Mouse (Mus musculus): ENCODE measurements around the gene Thap3.

Thap3 gene

DNA sequence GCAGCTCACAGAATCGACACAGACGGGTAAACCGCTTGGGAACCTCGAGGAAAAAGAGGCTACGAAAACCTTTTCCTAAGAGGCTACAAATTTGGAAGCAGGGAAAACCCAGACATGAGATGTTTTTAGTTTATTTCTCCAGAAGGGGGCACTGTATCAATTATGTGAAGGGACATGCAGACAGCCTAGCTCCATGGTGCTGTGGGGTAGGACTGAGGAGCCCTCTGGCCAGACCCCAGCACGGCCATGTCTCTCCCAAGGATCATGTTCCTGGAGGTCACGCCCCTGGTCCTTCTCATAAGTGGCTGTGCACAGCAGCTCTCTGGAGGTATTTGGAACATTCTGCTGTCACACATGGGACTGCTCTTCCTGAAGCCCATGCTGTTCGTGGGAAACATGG is 8.1 kb downstream of the Thap3 start:
- no peak for DNase-seq

DNA sequence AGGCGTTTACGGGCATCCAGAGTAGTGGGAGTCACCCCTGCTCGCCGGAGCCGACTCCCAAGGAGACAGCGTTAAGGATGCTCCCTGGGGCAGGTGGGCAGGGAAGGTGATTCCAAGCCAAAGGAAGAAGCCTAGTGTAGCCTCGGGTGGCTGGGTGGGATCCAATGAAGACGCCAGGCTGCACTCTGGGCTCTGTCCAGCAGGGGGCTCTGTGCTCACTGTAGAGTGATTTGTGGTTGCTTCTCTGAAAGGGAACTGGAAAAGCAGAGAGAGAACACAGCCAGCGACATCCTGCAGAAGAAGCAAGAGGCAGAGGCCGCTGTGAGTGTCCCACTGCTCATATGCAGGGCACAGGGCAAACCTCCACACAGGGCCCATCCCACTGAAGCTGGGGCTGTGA is 11.0 kb downstream of the Thap3 start:
- peak; percentile 79 to 86 for DNase-seq

DNA sequence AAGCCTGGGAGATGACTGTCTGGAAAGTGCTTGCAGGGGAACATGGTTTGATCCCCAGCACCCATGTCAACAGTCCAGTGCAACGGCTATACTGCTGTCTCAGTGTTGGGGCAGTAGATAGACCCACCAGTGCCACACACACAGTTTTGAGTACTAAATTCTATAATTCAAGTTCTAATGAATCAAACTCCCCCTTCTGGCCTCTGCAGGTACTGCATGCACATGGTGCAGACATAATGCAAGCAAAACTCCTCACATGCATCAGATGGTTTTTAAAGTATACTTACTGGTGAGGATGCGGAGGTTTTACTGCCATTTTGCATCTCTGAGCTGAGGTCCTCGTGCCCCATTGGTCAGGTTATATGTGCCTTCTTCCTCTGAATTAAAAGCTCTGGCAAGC is 13.4 kb downstream of the Thap3 start:
- DNase-seq: peak in 1 of 2 experiments; percentile 40

DNA sequence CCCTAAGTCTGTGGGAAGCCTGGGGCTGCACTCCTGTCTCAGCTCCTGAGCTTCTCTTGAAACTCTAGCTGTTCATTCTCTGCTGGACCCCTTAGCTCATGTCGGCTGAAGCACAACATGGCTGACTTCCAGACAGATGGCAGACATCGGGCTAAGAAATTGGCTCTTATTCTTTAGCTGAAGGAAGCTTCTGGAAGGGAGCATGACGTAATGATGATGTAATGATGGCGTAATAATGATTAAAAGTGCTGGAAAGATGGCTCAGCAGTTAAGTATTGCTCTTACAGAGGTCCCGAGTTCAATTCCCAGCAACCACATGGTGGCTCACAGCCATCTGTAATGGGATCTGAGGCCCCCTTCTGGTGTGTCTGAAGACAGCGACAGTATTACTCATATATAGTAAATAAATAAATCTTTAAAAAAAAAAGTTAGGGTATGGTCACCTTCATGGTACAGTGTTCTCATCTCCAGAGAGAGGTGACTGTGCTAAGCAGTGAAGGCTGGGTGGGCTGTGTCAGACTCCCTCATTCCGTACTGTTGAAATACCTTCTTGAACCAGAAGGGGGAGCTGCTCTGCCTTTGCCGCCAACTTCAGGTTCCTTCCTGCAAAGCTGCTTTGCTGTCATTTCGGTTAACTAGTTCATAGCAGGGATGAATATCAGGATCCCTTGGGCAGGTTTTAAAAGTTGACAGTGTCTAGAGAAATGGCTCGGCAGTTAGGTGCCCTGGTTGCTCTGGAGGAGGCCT is 16.4 kb downstream of the Thap3 start:
- no peak for DNase-seq

DNA sequence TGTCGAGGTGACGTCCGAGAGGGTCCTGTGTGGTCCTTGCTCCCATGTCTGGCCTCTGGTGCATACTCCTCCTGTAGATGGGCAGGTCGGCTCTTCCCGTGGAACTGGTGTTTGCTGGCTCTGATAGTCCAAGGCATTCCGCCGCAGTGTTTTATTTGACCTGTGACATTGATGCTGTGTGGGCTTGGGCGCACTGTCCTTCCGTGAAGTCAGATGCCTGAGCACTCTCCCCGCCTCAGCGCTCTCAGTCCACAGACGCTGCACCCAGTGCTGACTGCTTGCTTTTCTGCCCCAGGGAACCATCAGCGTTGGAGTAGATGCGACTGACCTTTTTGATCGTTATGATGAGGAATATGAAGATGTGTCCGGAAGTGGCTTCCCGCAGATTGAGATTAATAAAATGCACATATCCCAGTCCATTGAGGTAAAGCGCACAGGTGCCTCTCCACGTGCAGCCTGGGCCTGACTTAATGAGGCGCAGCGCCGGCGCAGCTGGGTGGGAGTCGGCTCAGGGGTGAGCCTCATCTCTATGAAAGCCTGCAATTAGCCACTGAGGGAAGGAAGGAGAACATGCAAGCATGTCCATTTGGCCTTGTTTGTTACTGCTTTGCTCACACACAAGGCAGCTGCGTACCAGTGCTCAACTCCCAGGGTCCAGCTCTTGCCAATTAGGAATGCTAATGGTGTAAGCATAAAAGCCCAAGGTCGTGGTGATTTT is 20.4 kb downstream of the Thap3 start:
- no peak for DNase-seq

DNA sequence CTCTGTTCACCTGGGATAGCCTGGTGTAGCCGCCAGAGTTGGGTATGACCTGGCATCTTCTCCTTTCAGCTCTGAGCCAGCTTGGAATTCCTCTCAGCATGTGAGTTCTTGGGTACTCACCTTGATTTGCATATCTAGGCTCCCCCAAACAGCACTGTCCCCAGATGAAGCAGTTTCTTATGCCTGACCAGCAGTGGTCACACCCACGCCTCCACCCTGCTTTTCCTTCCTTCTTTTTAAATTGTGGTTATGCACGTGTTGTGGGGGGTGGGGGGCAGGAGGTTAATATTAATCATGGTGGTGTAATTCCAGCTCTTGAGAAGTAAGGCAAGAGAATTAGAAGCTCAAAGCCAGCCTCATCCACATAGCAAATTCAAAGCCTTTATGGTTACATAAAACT is 26.0 kb downstream of the Thap3 start:
- DNase-seq: no peak

DNA sequence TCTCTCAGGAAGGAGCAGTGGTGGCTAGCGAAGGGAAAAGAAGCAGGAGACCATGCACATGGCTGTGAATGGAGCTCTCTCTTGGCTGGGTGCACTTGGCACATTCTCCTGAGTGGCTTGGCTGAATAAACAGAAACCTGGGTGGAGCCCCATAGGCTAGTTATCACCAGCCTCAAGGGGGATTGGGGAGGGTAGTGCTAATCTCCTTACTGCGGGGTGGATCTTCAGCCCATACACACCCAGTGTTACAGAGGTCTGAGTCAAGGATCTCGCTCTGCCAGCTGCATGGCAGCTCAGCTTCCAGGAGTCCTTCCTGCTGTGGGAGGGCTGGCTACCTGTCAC is 28.3 kb downstream of the Thap3 start:
- DNase-seq: no peak

DNA sequence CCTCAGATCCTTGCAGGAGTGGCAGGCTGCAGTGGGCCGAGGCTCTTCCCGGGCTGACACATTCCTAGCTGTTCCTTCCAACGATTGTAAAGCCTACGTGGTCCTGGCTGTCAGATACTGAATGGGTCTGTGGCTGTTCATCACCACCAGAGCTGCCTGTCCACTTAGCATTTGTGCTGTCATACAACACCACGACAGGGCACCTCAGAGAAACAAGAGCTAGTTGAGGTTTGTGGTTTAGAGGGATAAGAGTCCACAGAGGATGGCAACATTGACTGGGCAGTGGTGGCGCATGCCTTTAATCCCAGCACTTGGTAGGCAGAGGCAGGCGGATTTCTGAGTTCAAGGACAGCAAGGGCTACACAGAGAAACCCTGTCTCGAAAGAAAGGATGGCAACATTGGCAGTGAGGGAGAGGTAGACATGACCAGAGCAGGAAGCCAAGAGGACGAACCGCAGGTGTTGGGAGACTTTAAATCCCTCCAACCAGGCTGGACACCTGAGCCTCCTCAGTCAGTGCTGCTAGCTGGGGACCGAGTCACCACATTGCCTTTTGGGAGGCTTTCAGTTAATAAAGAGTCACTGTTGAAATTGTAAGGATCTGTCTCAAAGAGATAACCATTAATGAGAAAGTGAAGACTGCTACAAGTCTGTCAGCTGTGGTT is 28.8 kb downstream of the Thap3 start:
- no peak for DNase-seq

DNA sequence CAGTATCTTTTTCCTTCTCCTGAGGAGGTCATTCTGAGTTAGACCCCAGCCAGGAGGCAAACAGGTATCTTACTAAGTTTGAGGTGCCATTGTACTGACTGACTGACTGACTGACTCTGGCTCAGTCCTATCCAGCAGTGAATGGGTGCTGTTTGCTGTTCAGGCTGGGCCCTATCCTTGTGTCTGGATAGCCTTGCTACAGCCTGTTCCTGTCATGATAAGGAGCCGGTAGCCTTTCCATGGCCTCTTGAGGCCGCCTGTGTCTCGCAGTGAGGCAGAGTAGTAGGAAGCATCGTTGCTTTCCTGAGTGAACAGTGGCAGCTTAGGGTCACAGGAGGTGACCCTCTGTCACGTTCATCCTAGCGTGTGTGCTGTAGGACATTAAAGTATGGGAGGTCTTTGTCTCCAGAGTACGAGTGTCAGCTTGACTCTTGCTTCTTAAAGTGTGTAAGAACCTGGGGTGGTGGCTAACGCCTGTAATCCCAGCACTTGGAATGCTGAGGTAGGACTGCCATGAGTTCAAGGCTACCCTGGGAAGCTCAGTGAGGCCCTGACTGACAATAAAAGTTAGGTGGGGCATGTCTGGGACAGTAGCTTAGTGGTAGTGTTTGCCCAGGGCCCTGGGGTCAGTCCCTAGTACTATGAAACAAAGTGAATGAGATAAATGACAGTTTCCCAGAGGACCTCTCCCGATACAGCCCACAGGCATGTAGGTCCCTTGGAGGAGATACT is 31.0 kb downstream of the Thap3 start:
- DNase-seq: no peak

DNA sequence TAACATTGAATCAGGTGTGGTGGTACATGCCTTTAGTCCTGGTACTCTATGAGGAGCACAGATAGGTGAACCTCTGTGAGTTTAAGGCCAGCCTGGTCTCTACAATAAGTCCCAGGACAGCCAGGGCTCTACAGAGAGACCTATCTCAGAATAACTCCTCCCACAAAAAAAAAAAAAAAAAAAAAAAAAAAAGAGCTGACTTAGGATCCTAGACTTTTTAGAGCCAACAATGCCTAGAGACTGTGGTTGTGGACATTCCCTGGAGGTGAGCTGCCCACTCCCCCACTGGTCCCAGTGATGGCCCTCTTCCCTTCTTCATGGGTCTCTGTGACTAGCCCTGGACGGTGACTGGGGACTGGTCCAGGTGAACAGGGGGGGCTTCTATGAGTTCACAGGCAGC is 33.0 kb downstream of the Thap3 start:
- DNase-seq: no peak

DNA sequence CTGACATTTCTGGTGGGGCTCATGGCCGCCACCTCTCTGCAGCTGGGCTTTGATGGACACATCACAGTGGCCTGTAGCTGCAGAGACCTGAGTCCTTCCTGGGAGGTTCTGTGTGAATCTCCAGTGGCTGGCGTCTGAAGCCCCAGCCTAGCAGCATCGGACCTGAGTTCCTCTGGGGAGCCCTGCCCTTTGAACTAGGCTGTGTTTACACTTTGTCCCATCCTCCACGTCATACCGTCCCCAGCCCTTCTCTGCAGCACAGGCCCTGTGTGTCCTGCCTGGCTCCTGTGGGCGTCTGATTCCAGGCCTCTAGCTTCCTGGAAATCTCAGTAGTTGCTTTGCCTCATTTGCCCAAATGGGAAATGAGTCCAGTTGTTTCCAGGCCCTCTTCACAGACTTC is 35.6 kb downstream of the Thap3 start:
- no peak for DNase-seq

DNA sequence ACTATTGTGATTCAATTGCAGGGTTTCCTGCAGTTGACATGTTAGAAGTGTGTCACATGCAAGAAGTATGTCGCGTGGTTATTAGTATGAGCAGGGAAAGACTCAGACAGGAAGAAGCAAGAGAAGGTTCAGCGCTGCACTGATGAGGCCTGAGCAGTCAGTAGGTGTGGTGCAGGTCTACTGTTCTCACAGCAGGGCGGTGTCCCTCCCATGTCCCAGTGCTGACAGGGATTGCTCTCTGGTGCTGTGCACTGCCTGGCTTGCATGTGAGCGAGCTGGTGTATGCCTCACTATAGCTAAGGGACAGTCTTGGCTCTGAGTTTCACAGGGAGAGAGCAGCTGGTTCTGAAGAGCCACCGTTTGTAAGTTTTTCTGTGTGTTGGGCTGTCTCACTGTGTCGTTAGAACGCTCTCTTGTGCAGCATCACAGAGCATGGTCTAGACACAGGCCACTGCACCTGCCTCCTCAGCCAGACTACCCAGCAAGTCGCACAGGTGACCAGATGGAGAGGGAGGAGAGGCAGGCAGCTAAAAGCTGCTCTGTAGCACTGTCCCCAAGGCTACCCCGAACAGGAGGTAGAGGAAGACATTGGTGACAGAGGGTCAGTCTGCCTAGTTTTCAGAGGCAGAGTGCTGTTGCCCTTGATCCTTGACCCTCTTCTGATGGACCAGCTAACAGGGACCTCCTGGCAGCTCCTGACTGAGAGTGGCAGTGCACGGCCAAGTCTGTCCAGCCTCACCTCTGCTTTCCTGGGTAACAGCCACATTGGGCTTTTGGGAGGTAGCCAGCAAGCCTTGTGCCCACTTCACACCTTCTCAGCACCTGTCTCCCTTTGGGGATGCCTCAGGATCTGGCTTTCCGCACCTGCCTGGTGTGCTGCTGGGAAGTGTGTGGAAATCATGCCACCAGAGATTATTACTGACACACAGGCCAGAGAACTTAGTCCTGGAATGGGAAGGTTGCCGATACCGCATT is 40.0 kb downstream of the Thap3 start:
- no peak for DNase-seq

DNA sequence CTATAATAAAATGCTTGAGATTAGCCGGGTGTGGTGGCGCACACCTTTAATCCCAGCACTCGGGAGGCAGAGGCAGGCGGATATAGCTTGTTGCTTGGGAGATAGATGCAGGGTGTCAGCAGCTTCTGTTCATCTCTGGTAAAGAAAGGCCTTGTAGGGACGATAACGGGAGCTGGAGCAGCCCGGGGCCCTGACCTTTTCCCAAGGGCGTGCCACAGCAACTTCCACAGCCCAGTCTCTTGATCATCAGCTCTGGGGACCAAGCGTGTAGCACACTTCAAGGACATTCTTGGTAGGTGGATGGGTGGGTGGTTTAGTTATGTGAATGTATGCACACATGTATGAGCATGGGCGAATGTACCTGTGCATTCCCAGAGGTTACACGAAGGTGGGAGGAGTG is 42.6 kb downstream of the Thap3 start:
- no peak for DNase-seq

DNA sequence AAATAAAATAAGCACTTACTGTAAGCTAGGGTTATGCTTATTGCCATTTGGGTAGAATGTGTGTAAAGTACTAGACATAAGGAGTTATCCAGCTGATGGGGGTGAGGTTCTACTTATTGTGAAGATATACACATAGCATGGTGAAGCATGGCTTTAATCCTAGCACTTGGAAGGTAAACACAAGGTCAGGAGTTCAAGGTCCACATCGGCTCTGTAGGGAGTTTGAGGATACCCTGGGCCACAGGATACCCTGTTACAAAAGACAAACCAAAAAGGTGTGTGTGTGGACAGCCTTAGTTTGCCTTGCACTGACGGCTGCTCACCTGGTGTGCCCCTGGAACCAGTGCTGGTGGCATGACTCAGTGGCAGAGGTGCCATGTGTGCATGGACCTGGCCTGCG is 50.7 kb downstream of the Thap3 start:
- no peak for DNase-seq

DNA sequence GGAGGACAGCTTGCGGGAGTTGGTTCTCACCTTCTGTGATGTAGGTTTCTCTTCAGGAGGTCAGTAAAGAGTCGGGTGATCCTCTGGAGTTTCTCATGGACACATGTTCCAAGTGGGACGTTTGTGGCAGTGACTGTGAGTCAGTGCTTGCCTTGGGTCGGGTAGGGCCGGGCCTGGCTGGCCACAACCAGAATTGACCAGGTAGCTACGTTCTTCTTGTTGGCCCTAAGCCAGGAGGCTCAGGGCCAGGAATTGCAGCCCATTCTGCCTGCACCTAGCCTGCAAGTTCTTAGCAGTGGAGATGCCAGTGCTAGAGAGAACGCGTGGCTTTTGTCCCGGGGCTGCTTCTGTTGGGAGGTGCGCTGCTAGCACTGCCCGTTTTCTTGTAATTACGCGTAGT is 51.4 kb downstream of the Thap3 start:
- no peak for DNase-seq

DNA sequence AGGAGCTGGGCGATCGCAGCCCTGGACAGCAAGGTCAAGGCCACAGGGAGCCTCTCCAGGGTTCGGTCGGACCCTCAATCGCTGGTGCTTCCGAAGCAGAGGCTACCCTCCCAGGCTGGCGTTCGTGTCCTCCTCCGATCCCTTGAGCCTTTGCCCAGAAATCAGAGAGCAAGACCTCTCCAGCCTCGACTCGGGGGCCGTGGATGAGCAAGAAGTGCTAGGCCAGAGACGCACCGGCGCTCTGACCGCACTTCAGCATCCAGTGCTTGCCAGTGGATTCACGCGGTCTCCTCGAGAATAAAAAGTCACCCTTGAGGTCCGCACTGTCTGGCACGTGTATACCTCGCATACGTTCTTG is 54.6 kb downstream of the Thap3 start:
- DNase-seq: no peak

DNA sequence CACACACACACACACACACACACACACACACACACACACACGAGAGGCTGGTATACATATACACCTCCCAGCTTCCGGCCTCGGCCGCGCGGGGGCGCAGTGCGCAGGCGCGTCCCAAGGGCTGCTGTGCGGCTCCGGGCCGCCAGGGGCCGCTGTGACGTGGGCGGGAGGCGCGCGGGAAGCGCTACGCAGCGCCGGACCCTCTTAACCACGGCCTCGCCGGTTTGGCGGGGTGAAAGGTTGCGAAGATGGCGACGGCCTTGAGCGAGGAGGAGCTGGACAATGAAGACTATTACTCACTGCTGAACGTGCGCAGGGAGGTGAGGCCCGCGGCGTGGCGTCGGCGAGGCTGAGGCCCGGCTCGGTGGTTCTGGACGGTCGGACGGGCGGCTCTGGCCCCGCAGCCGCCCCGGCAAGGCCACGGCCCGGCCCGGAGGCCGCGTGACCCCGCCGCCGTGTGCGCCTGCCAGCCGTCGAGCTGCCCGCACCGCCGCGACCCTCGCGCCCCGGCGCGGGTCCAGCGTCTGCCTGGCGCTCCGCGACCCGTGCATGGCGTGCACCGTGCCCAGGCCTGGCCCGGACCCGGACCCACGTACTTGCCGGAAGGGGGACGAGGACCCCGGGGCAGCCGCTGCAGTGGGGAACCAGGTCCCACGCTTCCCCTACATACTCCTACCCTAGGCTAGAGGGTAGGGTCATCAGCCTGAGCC is 55.1 kb downstream of the Thap3 start, which contains the start of gene Dnajc11:
Dnajc11 (plus strand) TSS at position 187 of the 710 bp plus-strand sequence.
- peak; percentile 93 to 96 for DNase-seq
